Mouse (Mus musculus): ENCODE data around the gene Plekha1.

Gene Plekha1

DNA sequence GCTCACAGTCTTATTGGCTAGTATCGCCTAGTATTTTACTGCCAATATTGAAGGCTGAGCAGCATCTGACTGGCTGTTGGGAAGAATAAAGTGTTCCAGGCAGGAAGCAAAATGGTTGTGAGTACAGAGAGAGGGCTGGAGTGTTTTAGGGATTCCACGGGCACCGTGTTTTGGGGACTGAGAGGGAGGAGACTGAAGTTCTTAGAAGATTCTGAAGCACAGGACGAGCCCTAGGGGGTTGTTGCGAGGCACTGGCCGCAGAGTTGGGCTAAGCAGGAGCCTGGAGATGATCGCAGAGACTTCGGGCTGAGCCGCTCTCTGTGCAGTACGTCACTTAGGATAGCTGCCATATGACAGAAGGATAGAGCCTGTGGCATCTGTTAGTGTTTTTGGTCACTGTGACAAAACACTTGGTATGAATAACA is 88.6 kb downstream of the Plekha1 start:
- no peak for DNase-seq (ENCODE audit: low spot score in 2 of 2)

GRCm38 (mm10) chr7:130958551-130958950 is 93.0 kb downstream of the Plekha1 start:
- no peak for DNase-seq (ENCODE audit: low spot score in 2 of 2)

- DNase-seq (ENCODE audit: low spot score in 2 of 2): no peak
These were observed 94.3 kb downstream of the Plekha1 start for GRCm38 (mm10) chr7:130959868-130960267.

DNA sequence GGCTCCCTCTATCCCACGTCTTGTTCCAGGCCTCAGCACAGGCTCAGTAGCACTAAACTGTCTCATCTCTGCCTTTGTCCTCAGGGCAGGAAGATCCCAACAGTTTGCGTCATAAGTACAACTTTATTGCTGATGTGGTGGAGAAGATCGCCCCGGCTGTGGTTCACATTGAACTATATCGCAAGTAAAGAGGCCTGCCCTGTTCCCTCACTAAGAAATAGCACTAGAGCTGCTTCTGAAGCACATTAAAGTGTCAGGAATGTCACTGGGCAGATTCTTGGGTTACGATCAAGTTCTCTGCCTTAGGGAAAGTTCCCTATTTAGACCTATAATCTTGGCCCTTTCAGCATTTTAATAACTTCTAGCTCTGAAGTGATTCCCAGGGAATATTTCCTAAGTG is 95.9 kb downstream of the Plekha1 start:
- no peak for DNase-seq (ENCODE audit: low spot score in 2 of 2)

All from spleen, postnatal 14 days (tissue).